Mouse (Mus musculus) liver, adult 2 months (tissue): Measurements from ENCODE around the gene Zbtb25. TPM values are rescaled to one million over a fixed set of nuclear protein-coding genes. Genes with fewer than 3 reads are reported as not detected.

Source experiments
- DNase-seq: peaks from one replicate; pipeline ENCODE4 v3.0.0-alpha.2; 2011; ENCODE audit warnings: low read depth, low spot score; ENCODE audit errors: extremely low read depth
- H3K27ac ChIP-seq: fragments of 200-500 bp; replicated peaks from 2 replicates; pipeline ENCODE4 v1.5.1; 2012; ENCODE audit warnings: low read depth, mild to moderate bottlenecking, control low read depth, inconsistent platforms, low read length; ENCODE audit not compliant: insufficient read depth
- H3K27me3 ChIP-seq: fragments of 200-500 bp; 2 replicates; pipeline ENCODE4 v1.6.1; 2012; ENCODE audit warnings: mild to moderate bottlenecking, moderate library complexity, low read length, inconsistent platforms; ENCODE audit not compliant: control insufficient read depth, insufficient read depth
- H3K36me3 ChIP-seq: fragments of 200-500 bp; 2 replicates; pipeline ENCODE4 v1.6.1; 2012; ENCODE audit warnings: low read length, inconsistent platforms; ENCODE audit not compliant: control insufficient read depth, insufficient read depth
- H3K4me1 ChIP-seq: fragments of 200-500 bp; 2 replicates; pipeline ENCODE4 v1.6.1; 2011; ENCODE audit warnings: low read length; ENCODE audit not compliant: control insufficient read depth, insufficient read depth
- H3K4me3 ChIP-seq: fragments of 200-500 bp; 2 replicates; pipeline ENCODE4 v1.5.1; 2011; ENCODE audit warnings: low read depth, mild to moderate bottlenecking, control low read depth, low read length, moderate library complexity; ENCODE audit not compliant: insufficient read depth
- H3K79me2 ChIP-seq: fragments of 200-500 bp; 2 replicates; pipeline ENCODE4 v1.6.1; 2012; ENCODE audit warnings: inconsistent platforms, mild to moderate bottlenecking, low read length, moderate library complexity; ENCODE audit not compliant: control insufficient read depth, insufficient read depth
- H3K9ac ChIP-seq: fragments of 200-500 bp; 2 replicates; pipeline ENCODE4 v1.6.1; 2012; ENCODE audit warnings: low read depth, mild to moderate bottlenecking, control low read depth, inconsistent platforms, low read length
- CTCF ChIP-seq: fragments of 200-500 bp; IDR thresholded peaks from 2 replicates; pipeline ENCODE4 v1.5.1; 2011; ENCODE audit warnings: low read depth, low read length, control low read depth
- POLR2A ChIP-seq: fragments of 200-500 bp; IDR thresholded peaks from 2 replicates; pipeline ENCODE4 v1.6.1; 2011; ENCODE audit warnings: low read length, control low read depth; ENCODE audit not compliant: insufficient read depth; ENCODE audit errors: extremely low read depth
- WGBS: fragments of 180-500 bp; shearing (Covaris S2); methylation state at CpG from one replicate; pipeline ENCODE4 v1.1.7; 2018; 5-methylcytosine and 5-hydroxymethylcytosine counted together
- polyA plus RNA-seq: library from polyadenylated mRNA; depleted of rRNA; stranded (reverse); fragments of >200 nt; gene quantifications from 2 replicates; pipeline ENCODE4 v1.2.3, GENCODE M21; 2012
- total RNA-seq: library from RNA; depleted of rRNA; stranded (reverse); fragments of >200 nt; gene quantifications from 2 replicates; pipeline ENCODE4 v1.2.3, GENCODE M21; 2014

Gene Zbtb25
- total and polyA plus RNA-seq, 2 experiments = 1.0 to 2.3 TPM

GRCm38 (mm10) chr12:76402991-76403885, 33.8 kb upstream of the Zbtb25 start:
- H3K27me3 ChIP-seq = no peaks in the 10 kb centered on the region
- no peaks in the 10 kb centered on the region for H3K79me2 ChIP-seq
- peak overlapping the region; percentile 92 for H3K9ac ChIP-seq
- H3K27ac ChIP-seq = peak overlapping the region; percentile 98
- H3K4me1 ChIP-seq = peaks cover 16% of the 10 kb centered on the region; the same call in 1 of the 2 replicates
- TF ChIP-seq POLR2A = no peak
- TF ChIP-seq CTCF = no peak
- WGBS = 7% methylated on average over 54 of the region's 54 CpGs
- H3K4me3 ChIP-seq = peak overlapping the region; percentile 96
- DNase-seq = peak; percentile 21
- no peaks in the 10 kb centered on the region for H3K36me3 ChIP-seq

GRCm38 (mm10) chr12:76401674-76402073, 32.3 kb upstream of the Zbtb25 start:
- Histone ChIP-seq H3K27ac (no peak overlapping the region), H3K36me3 (no peaks in the 10 kb centered on the region), H3K4me3 (no peak overlapping the region), H3K9ac (no peak overlapping the region), H3K79me2 (no peaks in the 10 kb centered on the region), H3K27me3 (no peaks in the 10 kb centered on the region), H3K4me1 (peaks cover 16% of the 10 kb centered on the region; the same call in 1 of the 2 replicates)
- 65% methylated on average over 3 of the region's 3 CpGs for WGBS
- no peak for TF ChIP-seq POLR2A
- peak; percentile 37; the same call in 1 of the 2 replicates for TF ChIP-seq CTCF
- no peak for DNase-seq

GRCm38 (mm10) chr12:76397281-76397680, 27.9 kb upstream of the Zbtb25 start:
- no peak overlapping the region for H3K27ac ChIP-seq
- TF ChIP-seq CTCF = no peak
- TF ChIP-seq POLR2A = no peak
- WGBS = 94% methylated on average over 5 of the region's 5 CpGs
- H3K79me2 ChIP-seq = no peaks in the 10 kb centered on the region
- H3K27me3 ChIP-seq = no peaks in the 10 kb centered on the region
- H3K4me3 ChIP-seq = no peak overlapping the region
- no peak for DNase-seq
- H3K4me1 ChIP-seq = no peaks in the 10 kb centered on the region
- H3K9ac ChIP-seq = no peak overlapping the region
- no peaks in the 10 kb centered on the region; the same call in 1 of the 2 replicates for H3K36me3 ChIP-seq

GRCm38 (mm10) chr12:76392979-76393378, 23.6 kb upstream of the Zbtb25 start:
- no peaks in the 10 kb centered on the region for H3K4me1 ChIP-seq
- 82% methylated on average over 5 of the region's 5 CpGs for WGBS

GRCm38 (mm10) chr12:76391595-76392271, 22.3 kb upstream of the Zbtb25 start:
- no peak overlapping the region for H3K4me3 ChIP-seq
- no peaks in the 10 kb centered on the region for H3K4me1 ChIP-seq
- TF ChIP-seq POLR2A (no peak), CTCF (no peak)
- H3K9ac ChIP-seq = no peak overlapping the region
- H3K27me3 ChIP-seq = no peaks in the 10 kb centered on the region
- DNase-seq = no peak
- H3K79me2 ChIP-seq = no peaks in the 10 kb centered on the region; the same call in 1 of the 2 replicates
- H3K27ac ChIP-seq = no peak overlapping the region
- H3K36me3 ChIP-seq = peaks cover 5% of the 10 kb centered on the region
- 74% methylated on average over 3 of the region's 3 CpGs for WGBS

More at GRCm38 (mm10) chr12:76392979-76393378, 23.6 kb upstream of the Zbtb25 start:
- TF ChIP-seq POLR2A (no peak), CTCF (no peak)
- Histone ChIP-seq H3K79me2 (no peaks in the 10 kb centered on the region), H3K36me3 (no peaks in the 10 kb centered on the region; the same call in 1 of the 2 replicates), H3K9ac (no peak overlapping the region), H3K27me3 (no peaks in the 10 kb centered on the region), H3K4me3 (no peak overlapping the region), H3K27ac (no peak overlapping the region)
- no peak for DNase-seq
